Mouse (Mus musculus) lung, postnatal 0 days (tissue): ENCODE measurements around the gene Junb. TPM values are rescaled to one million over a fixed set of nuclear protein-coding genes. Genes with fewer than 3 reads are reported as not detected.
A peak's percentile ranks its signal among the peaks of the same experiment; 100 is the strongest.

ENCODE experiments used
- ATAC-seq: fragments of 200-750 bp; cut with Nextera tagmentation; 2 replicates; pipeline ENCODE4 v1.8.0; 2017; ENCODE audit warnings: moderate library complexity
- DNase-seq: peaks from one replicate; pipeline ENCODE4 v3.0.0-alpha.2; 2016; ENCODE audit warnings: low spot score
- H3K27ac ChIP-seq: fragments of 300-500 bp; sonication (generic); 2 replicates; pipeline ENCODE4 v1.5.1; 2014; ENCODE audit warnings: antibody characterized with exemption, mild to moderate bottlenecking, low read length, mixed read lengths
- H3K27me3 ChIP-seq: fragments of 300-500 bp; sonication (generic); replicated peaks from 2 replicates; pipeline ENCODE4 v1.6.1; 2014; ENCODE audit warnings: low read length, mixed read lengths; ENCODE audit not compliant: insufficient read depth
- H3K36me3 ChIP-seq: fragments of 300-500 bp; sonication (generic); 2 replicates; pipeline ENCODE4 v1.6.1; 2014; ENCODE audit warnings: low read length, mixed read lengths; ENCODE audit not compliant: insufficient read depth
- H3K4me1 ChIP-seq: fragments of 300-500 bp; sonication (generic); 2 replicates; pipeline ENCODE4 v1.6.1; 2014; ENCODE audit warnings: antibody characterized with exemption, low read depth, low read length, mixed read lengths; ENCODE audit not compliant: insufficient read depth
- H3K4me2 ChIP-seq: fragments of 300-500 bp; sonication (generic); replicated peaks from 2 replicates; pipeline ENCODE4 v1.6.1; 2014; ENCODE audit warnings: low read depth, mild to moderate bottlenecking, low read length, moderate library complexity, mixed read lengths
- H3K4me3 ChIP-seq: fragments of 300-500 bp; sonication (generic); 2 replicates; pipeline ENCODE4 v1.5.1; 2014; ENCODE audit warnings: low read depth, low read length
- H3K9ac ChIP-seq: fragments of 300-500 bp; sonication (generic); replicated peaks from 2 replicates; pipeline ENCODE4 v1.6.1; 2014; ENCODE audit warnings: low read depth, mild to moderate bottlenecking
- H3K9me3 ChIP-seq: fragments of 300-500 bp; sonication (generic); 2 replicates; pipeline ENCODE4 v1.6.1; 2016; ENCODE audit warnings: low read length, mixed read lengths
- CTCF ChIP-seq: IDR thresholded peaks from 2 replicates; pipeline ENCODE4 v1.5.1; 2016; ENCODE audit warnings: antibody characterized with exemption, mild to moderate bottlenecking
- EP300 ChIP-seq: IDR thresholded peaks from 2 replicates; pipeline ENCODE4 v1.6.1; 2016; ENCODE audit warnings: antibody characterized with exemption, mild to moderate bottlenecking, control low read depth
- WGBS: fragments of 180-500 bp; shearing (Covaris S2); extraction: QIAGEN DNeasy Blood & Tissue Kit; methylation state at CpG from one replicate; pipeline ENCODE4 v1.1.7; 2014; 5-methylcytosine and 5-hydroxymethylcytosine counted together
- polyA plus RNA-seq: library from polyadenylated mRNA; unstranded; fragments of >200 nt; fragmentation: Nextera tagmentation; extraction: Ambion mirVana; gene quantifications from 2 replicates; pipeline ENCODE4 v1.2.1, GENCODE M21; 2015

Junb gene
- polyA plus RNA-seq, 1 experiment from 2014 or later, result 69.0 TPM

- Histone ChIP-seq H3K9ac (no peak overlapping the region), H3K9me3 (no peaks in the 10 kb centered on the region), H3K27me3 (no peaks in the 10 kb centered on the region), H3K27ac (peak overlapping the region; percentile 99), H3K36me3 (peaks cover 3% of the 10 kb centered on the region; the same call in 1 of the 2 replicates), H3K4me1 (peaks cover 16% of the 10 kb centered on the region; the same call in 1 of the 2 replicates), H3K4me3 (peak overlapping the region; percentile 93), H3K4me2 (peak overlapping the region; percentile 89)
- DNase-seq (peak; percentile 86), ATAC-seq (no peak)
- no peak; the same call in 1 of the 2 replicates for TF ChIP-seq EP300
- TF ChIP-seq CTCF, result peak; percentile 94
- 26% methylated on average over 7 of the region's 7 CpGs for WGBS
Measured at GRCm38 (mm10) chr8:84975434-84975833, 3.1 kb downstream of the Junb start.

- Histone ChIP-seq H3K36me3 (peaks cover 3% of the 10 kb centered on the region; the same call in 1 of the 2 replicates), H3K4me2 (no peak overlapping the region), H3K27ac (peak overlapping the region; percentile 99; the same call in 1 of the 2 replicates), H3K4me1 (peaks cover 19% of the 10 kb centered on the region; the same call in 1 of the 2 replicates), H3K27me3 (no peaks in the 10 kb centered on the region), H3K9me3 (no peaks in the 10 kb centered on the region), H3K4me3 (no peak overlapping the region), H3K9ac (no peak overlapping the region)
- no peak for TF ChIP-seq CTCF
- TF ChIP-seq EP300, result no peak
- ATAC-seq (no peak), DNase-seq (no peak)
- WGBS, result 74% methylated on average over 8 of the region's 8 CpGs
Measured at GRCm38 (mm10) chr8:84974543-84975142, 3.9 kb downstream of the Junb start.

- H3K4me1 ChIP-seq, result peaks cover 12% of the 10 kb centered on the region; the same call in 1 of the 2 replicates
Measured at GRCm38 (mm10) chr8:84973803-84974542, 4.5 kb downstream of the Junb start.

GRCm38 (mm10) chr8:84973079-84973478 is 5.4 kb downstream of the Junb start:
- peaks cover 14% of the 10 kb centered on the region; the same call in 1 of the 2 replicates for H3K4me1 ChIP-seq

More at GRCm38 (mm10) chr8:84973803-84974542, 4.5 kb downstream of the Junb start:
- WGBS, result 53% methylated on average over 4 of the region's 4 CpGs
- Histone ChIP-seq H3K27ac (no peak overlapping the region), H3K27me3 (no peaks in the 10 kb centered on the region), H3K9me3 (no peaks in the 10 kb centered on the region), H3K9ac (no peak overlapping the region), H3K4me2 (no peak overlapping the region), H3K4me3 (no peak overlapping the region), H3K36me3 (peaks cover 3% of the 10 kb centered on the region; the same call in 1 of the 2 replicates)
- TF ChIP-seq EP300 (no peak), CTCF (peak; percentile 96)
- no peak for ATAC-seq
- DNase-seq, result peak; percentile 91

GRCm38 (mm10) chr8:84970913-84971312 is 7.6 kb downstream of the Junb start:
- Histone ChIP-seq H3K27ac (no peak overlapping the region), H3K4me1 (peaks cover 18% of the 10 kb centered on the region; the same call in 1 of the 2 replicates), H3K4me2 (peak overlapping the region; percentile 87; the same call in 1 of the 2 replicates), H3K36me3 (peaks cover 3% of the 10 kb centered on the region; the same call in 1 of the 2 replicates), H3K4me3 (0 out of 2 replicates have a peak overlapping the region, but pooled peaks have one; percentile 51), H3K27me3 (no peaks in the 10 kb centered on the region), H3K9me3 (no peaks in the 10 kb centered on the region), H3K9ac (no peak overlapping the region)
- WGBS, result 61% methylated on average over 5 of the region's 5 CpGs
- no peak for TF ChIP-seq CTCF
- no peak for TF ChIP-seq EP300
- DNase-seq (no peak), ATAC-seq (no peak)

More at GRCm38 (mm10) chr8:84973079-84973478, 5.4 kb downstream of the Junb start:
- Histone ChIP-seq H3K27me3 (no peaks in the 10 kb centered on the region), H3K9ac (no peak overlapping the region), H3K4me3 (no peak overlapping the region), H3K27ac (no peak overlapping the region), H3K9me3 (no peaks in the 10 kb centered on the region), H3K36me3 (peaks cover 3% of the 10 kb centered on the region; the same call in 1 of the 2 replicates), H3K4me2 (no peak overlapping the region)
- TF ChIP-seq EP300, result no peak
- TF ChIP-seq CTCF, result no peak
- ATAC-seq (no peak), DNase-seq (no peak)
- 83% methylated on average over 1 of the region's 1 CpGs for WGBS
